Mouse (Mus musculus) fat pad, adult 2 months (tissue): Measurements from ENCODE around the gene Nrxn1.

Experiments used
- DNase-seq: peaks from one replicate; pipeline ENCODE4 v3.0.0-alpha.2; 2011; ENCODE audit warnings: low read depth, low spot score; ENCODE audit errors: extremely low read depth

Gene Nrxn1

DNA sequence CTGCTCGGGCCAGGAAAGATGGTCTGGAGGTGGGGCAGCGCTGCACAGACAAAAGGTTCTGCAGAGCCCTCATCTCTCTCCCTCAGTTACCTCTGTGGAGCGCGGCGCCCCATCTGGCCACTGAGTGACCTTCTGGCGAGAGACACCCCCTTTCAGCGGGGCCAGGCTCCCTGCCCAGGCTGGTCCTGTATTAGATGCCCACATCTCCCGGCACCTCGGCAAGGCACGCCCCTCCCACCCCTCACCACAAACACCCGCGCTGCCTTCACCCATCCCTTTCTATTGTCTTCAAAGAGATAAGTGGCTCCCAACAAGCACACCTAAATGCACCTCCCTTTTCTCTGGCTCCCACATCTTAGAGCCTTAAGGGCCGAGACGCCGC is 638.5 kb downstream of the Nrxn1 start:
- DNase-seq, result no peak

DNA sequence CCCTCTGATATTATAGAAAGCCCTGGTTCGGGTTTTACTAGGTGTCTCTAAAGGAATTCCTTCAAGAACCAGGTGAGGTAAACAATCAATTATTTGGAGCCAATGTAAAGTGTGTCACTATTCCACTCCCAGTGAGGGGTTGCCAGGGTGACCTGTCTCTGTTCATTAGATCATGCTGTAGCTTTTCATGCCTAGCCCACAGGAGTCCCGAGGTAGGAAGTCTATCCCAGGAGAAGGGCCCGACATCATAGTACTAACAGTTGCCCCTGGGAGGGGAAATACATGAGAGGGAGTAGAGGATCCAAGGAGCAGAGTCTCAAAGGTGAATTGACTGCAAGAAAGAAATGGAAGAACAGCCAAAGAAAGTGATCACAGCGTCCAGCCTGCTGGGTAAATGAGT is 639.6 kb downstream of the Nrxn1 start:
- DNase-seq, result no peak

DNA sequence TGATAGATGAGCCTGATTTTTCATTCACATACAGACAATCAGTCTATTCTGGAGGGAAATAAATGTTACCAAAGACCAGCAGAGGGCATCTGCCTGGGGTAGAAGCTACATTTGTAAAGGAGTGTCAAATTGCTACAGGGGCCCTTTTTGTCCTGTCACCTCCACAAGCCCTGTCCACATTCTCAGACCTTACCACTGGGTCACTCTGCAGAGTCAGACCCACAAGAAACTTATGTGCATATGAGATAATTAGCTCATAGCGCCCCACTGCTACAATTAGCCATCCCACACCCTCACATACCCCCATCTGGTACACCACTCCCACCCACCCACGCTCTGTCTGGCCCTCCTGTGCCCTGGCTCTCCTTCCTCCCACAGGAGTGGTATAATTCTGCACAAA is 640.1 kb downstream of the Nrxn1 start:
- no peak for DNase-seq

DNA sequence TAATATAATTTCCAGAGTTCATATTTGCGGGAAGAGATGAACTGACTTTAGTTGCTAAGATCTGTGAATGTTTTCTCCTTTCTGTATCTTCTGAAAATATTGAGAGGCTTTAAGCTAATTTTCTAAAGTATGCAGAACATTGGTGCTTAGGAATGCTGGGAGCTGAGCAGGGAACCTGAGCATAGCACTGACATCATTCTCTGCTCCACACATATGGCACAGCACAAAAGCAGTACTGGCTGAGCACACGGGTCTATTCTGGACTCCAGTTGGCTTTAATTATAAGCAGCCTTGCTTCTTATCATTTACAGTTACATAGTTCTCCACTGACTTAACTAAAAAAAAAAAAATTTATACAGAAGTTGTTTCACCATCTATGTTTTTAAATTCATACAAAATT is 641.5 kb downstream of the Nrxn1 start:
- no peak for DNase-seq

DNA sequence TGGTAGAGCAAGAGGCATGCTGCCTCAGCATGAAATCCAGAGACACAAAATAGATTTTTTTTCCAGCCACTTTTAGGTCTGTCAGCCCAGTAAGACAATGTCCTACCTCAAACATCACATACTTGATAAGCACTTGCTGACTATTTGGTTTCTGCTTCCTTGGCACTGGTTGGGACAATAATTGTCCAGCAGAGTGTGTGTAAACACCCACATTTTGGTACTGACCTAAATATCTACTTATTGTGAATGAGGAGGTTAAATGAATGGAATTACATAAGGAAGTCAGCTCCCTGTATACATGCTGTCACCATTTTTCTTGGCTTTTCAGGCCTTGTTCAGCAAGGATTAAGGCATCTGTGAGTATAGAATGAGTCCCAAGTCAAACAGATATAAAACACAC is 649.8 kb downstream of the Nrxn1 start:
- DNase-seq, result no peak

DNA sequence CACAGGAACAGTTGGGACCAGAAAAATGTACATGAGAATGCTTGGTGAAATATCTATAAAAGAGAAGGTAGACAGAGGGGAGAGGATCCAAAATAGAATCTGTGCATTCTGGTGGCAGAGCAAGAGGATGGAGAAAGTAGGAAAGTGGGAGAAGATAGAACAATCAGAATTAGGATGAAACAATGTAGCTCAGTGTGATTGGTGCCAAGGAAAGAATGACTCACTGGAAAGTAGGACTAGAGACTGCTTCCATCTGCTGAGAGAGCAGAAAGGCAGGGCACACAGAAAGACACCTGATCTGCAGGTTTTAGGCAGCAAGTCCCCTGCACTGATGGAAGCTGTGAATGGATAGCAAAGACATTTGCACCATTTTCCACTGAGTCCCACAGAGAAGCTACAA is 657.0 kb downstream of the Nrxn1 start:
- DNase-seq, result no peak

DNA sequence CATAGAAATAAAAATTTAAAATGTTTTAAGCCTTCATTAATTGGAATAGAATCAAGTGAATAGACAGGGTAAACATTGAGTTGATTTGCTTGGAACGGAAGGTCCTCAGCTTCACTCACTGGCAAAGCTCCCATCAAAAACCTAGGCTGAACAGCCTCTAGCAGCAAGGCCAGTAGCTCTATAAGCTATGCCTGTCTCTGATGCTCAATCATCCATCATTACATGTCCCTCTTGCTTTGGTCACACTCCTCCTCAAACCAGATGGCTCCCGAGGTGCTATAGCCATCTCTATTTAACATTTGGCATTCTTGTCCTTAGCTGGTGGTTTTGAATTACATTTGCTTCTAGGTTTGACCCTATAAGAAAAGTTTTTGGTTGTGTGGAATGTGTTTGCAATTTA is 657.5 kb downstream of the Nrxn1 start:
- DNase-seq, result no peak

DNA sequence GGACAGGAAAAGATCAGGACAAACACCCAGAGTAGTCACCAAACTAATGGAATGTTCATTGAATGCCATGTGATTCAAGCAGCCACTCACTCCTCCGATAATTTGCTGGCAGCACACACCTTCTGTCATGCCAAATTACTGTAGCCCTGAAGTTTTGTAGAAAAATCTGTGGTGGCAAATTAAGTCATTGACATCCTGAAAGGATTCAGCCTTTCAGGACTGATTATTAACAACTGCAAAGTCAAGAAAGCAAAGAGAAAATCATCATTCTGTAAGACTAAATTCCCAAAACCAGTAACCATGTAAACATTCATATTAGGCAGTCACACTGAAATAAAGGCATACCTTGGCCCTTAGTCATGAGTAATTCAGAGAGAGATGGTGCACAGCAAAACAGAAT is 662.7 kb downstream of the Nrxn1 start:
- DNase-seq, result no peak

DNA sequence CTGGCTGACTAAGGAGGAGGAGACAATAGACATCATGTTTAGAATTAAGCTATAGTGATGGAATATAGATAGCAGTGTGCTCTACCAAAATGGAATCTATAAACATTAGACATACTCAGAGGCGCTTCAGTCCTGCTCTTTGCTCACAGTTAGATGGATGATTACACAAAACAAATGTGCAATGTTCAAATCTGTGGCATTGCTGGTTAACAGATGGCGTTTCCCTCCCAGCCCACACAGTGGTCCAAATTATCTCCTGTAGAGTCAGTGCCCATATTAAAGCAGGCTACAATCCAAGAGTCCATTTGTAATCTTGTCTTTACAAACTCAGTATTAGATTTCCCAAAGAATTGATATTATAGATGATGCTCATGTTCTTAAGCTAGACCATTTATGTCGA is 666.9 kb downstream of the Nrxn1 start:
- no peak for DNase-seq

DNA sequence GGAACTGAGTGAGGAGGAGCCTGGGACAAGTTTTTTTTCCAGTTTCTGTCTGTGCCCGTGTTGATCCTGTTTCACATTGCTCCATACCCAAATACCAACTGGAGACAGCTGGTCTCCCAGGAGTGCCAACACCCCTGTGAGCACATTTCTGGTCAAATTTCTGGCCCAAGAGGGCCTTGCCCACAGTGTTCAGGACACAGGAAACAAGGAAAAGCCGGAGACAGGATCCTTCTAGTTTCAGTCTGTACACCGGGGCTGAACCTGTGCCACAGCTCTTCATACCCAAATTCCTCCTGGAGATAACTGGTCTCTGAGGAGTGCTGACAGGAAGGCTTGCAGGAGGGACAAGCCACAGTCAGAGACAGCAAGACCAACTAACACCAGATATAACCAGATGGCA is 670.3 kb downstream of the Nrxn1 start:
- no peak for DNase-seq

DNA sequence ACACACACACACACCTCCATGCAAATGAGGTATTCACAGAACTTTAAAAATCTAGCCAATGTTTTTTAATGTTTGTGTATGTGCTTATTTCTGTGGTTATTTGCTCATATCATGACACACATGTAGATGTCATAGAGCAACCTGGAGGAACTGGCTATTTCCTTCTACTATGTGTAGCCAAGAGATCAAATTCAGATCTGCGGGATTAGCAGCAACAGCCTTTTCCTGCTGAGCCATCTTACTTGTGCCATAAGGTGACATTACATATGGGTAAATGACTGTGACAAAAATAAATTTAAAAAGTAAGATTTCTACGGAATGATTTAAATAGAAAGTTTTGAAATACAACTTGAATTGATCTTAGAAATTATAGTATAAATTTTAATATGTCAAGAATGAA is 672.1 kb downstream of the Nrxn1 start:
- no peak for DNase-seq

DNA sequence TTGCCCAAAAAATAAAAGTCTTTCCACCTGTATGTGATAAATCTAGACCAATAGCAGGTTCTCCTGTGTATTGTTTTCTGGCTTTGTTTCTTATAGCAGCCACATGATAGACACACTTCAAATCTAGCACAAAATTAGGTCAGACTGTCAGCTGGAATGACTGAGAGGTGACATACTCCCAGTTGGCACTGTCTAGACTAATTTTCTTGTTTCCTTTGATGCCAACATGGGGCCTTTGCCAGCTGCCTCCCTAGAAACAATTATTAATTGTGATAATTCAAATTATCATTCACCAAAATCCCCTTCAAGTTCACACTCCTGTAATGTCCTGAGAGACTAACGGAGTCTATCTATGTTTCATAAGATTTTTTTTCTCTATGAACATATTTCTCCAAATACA is 673.3 kb downstream of the Nrxn1 start:
- no peak for DNase-seq

DNA sequence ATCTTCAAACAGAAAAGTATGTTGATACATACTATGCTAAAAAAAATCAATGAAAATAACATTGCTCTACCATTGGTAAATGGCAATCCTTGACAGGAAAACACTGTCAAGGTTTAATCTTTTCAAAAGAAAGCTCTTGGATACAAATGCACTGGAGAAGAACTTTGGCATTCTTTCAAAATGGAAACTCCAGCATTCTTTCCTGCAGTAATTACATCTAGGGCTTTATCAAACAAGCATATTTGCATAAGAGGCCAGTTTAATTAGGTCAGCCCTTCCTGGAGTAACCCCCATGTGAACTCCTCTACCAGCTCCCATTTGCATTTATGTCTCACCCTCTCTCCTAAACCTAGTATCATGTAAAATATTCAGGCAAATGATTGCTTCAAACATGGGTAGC is 696.5 kb downstream of the Nrxn1 start:
- DNase-seq, result no peak

DNA sequence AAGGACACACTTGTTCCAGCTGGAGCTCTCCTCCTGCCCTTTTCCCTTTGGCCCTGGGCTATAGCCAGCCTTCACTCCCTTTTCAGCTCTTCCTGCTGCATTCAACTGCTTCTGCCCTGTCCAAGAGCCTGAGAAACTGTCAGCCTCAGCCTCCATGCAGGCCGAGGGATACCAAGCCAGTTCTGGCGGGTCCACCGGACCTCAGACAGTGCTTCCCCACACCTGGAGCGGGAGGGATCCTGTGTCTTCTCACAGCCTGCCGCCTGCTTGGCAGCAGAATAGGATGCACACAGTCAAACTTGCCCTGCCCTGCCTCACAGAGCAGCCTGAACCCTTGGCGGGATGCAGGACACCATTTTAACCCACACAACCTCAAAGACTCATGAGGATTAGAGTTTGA is 698.3 kb downstream of the Nrxn1 start:
- DNase-seq, result no peak

DNA sequence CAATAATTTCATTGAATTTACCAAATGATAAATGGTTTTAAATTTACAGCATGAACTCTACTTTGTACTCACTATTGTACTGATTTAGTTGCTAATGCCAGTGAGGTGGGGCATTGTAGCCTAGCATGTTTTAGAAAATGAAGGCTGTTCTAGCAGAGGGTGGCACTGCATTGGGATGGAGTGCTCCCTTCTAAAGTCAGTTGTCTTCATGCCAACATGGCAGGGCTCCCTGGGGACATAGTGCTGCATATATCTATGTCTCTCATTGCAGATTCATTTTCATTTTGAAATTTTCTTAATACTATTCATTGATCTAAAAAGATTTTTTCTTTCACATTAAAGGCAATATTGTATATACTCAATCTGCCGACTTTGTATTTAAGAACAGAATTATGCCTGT is 700.1 kb downstream of the Nrxn1 start:
- no peak for DNase-seq

DNA sequence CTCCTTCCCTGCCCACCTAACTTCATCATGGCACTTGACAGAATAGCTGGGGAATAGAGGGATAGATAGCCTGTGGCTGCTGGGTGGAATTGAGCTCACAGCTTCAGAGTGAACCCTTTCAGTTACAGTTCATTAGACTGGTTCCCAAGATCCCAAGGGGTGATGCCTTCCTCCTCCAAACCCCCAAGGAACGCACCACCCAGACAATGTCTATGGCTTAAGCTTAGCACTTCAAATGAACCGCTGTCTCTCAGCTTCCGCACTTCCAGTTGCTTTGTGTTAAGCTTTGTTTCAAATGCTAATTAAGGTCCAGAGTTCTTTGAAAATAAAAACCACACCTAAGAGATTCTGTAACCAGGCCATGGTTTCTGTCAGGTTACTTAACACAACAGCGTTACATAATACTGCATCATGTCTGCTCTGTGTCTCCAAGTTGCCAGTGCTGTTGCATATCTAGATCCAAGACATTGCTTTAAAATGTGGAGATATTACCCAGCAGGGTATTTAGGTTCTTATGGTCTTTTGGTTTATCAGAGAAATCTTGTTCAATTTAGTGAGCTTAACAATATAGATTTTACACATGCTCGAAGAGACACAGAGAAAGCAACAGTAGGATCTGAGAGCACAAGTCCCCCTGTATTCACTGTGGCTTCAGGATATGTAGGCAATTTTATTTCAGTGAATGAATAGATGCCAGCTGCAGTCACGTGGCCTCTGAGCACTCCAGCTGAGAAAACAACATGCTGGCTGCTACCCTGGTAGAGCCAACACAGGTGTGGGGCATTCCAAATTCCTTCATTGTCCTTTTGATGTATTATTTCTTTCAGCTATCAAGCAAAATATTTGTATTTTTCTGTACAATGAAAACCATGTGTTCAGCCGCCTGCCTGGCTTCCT is 702.3 kb downstream of the Nrxn1 start:
- DNase-seq, result no peak

DNA sequence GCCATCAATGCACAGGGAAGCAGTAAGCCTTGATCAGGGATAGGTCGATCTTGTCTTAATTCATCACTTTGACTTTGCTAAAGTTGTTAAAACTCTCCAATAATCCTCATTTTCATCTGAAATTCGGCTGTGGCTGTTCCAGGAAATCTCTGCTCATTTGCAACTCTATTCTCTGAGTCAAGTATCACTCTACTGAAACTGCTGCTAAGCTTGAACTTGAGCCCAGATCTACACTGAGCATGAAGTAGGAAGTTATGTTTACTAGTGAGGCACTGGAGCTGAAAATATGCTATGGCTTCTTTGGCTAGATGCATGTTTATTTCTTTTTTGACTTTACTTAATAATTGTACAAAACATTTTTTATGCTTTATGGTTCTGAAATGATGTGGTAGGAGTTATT is 708.0 kb downstream of the Nrxn1 start:
- DNase-seq, result no peak

DNA sequence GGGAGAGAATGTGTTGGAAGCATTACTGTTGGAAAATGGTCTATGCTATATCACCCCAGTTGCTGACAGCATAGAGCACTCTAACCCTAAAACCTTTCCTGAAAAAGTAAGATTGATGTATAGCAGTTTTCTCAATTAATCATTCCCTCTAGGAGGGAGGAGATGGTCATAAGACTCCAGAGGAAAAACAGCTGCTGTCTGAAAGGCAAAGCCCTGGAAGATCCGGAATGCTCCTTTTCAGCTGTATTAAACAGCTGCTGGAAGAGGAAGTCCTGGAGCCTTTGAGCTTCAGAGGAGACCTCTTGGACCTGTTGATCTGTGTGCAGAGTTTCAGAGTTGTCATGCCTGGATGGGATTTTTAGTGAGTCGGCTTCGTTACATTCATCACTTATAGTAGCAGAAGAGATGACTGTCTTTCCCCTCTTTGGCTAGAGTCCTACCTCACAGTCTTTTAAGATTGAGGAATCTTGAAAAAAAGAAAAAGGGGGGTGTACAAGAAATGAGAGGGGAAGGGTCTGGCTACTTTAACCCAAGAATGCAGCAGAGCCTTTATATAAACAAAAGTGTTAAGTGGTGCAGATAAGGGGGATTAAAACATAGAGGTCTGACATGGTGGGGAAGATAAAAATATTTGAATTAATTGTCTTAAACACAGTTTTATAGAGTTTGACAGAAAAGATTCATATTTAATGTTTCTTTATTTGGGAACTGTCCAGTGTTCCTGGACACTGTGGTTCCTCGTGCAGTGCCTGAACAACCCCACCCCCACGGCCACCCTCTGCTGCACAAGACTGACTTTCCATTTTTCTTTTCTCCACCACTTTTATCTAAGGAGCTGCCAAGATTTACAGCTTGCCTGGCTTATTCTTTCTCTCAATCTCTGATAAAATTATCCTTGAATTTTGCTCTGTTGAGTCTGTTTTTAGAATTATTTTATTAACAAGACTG is 710.1 kb downstream of the Nrxn1 start:
- no peak for DNase-seq

DNA sequence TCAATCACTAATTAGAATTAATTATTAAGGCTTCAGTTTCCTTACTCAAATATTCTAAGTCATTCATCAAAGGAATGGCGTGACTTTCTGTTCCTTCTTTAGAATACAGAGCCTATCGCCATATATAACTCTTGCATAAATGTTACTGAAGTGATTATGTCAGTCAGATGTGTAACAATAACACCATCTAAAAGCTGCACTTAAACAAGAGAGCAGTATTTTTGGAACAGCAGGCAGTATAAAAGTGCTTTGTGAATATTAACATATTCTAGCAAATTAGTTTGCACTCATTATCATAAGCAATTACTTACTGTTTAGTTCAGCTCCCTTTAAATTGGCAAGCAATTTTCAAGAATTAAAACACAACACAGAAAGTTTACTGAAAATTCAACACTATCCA is 716.3 kb downstream of the Nrxn1 start:
- no peak for DNase-seq

DNA sequence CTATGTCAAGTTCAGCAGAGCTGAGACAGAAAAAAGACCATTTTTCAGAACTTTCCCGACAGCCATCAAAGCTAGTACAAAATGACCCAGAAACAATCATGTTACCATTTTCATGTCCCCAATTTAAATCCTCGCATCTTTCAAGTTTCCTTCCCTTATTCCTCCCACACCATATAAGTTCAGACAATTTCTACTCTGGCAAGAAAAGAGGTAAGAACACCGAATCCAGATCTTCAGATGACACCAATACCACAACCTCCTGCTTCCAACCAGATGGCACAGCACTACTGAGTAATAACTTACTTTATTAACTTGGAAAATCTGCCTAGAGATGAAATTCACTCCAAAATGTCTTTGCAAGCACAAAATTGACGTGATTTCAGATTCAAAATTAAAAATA is 730.7 kb downstream of the Nrxn1 start:
- no peak for DNase-seq

DNA sequence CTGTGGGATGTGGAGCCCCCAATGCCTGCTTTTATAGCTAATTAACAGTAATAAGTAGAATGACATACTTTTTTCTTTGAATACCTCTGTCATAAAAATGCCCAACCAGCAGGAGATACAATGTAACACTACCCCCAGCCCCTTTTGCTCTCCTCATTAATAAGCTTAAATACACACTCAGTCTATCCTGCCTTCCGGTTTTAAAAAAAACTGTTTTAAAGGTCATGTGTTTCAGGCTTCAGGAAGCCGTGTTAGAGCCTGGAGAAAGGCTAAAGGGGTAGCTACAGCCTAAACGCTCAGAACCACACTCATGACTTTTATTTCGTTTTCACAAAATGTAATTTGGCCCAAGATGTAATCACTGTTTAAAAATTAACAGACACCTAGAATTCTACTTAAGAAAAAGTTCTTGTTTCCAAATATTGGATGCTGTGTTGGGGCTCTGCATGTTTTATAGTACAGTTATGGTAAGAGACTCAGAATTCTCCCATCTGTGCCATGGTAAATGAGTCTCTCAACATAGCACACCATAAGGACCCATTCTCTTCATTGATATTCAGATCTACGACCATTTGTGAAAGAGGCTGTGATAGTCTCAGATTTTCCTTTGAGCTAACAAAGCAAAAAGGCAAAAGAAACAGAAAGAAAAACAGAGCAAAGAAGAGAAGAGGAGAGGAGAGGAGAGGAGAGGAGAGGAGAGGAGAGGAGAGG is 743.3 kb downstream of the Nrxn1 start:
- DNase-seq, result no peak
